Mouse (Mus musculus) liver, embryonic 14.5 days (tissue): ENCODE measurements around the gene Lekr1.

Experiments
- CTCF ChIP-seq: IDR thresholded peaks from 2 replicates; pipeline ENCODE4 v1.5.1; 2016; ENCODE audit warnings: antibody characterized with exemption, low read depth, control low read depth
- EP300 ChIP-seq: IDR thresholded peaks from 2 replicates; pipeline ENCODE4 v1.6.1; 2016; ENCODE audit warnings: antibody characterized with exemption, low read depth

GRCm38 (mm10) chr3:65670216-65670615 is 4.2 kb downstream of the Lekr1 start:
- no peak for TF ChIP-seq CTCF
- TF ChIP-seq EP300: no peak
